Mouse (Mus musculus): ENCODE measurements around the gene Itln1. TPM values are rescaled to one million over a fixed set of nuclear protein-coding genes. Genes with fewer than 3 reads are reported as not detected.
A peak's percentile ranks its signal among the peaks of the same experiment; 100 is the strongest.

The Itln1 gene
- not detected in 2 replicates for polyA plus RNA-seq (2014; fragmentation: Nextera tagmentation; extraction: Ambion mirVana)

DNA sequence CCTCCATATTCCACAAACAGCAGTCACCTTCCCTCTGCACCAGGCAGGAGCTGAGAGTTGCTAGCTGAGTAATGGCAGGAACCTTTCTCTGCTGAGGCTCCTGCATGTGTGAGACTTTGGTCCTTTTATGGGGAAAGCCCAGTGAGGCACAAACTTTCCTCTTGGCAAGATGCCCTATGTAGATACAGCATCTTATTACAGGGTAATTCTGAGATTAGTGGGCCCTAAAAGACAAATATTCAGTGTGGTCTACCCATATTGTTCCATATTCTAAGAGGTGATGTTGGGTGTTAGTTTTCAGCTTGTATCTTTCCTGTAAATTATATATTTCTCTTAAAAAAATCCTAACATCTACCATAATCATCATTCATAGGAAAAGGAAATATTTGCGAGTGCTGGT lies at the start of gene Itln1:
TSS of gene Itln1 (minus strand) at position 101 of the 400 bp plus-strand sequence.
- no peak for DNase-seq
- no peak for ATAC-seq (ENCODE audit: insufficient read depth)
- 94% methylated on average over 1 of the region's 1 CpGs for WGBS

DNA sequence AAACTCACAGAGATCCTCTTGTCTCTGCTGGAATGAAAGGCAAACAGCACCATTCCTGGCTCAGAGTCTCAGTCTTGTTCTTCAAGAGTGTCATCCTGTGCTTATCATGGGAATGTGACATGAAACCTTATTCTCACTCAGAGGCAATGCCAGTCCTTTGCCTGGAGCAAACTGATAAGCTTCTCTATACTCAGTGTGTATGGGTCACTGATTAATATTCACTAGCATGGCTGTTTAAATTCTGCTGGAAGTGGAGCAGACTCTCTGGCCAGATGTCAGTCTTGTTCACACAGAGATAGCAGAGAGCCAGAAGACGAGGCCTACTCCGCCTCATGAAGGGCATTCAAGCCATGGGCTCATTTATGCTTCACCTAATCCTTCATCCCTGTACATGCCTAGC lies 49.5 kb upstream of the Itln1 start:
- H3K27ac ChIP-seq (ENCODE audit: low read depth) = no peak overlapping the region
- no peaks in the 10 kb centered on the region for H3K27me3 ChIP-seq (ENCODE audit: insufficient read depth, low read length)
- no peak for DNase-seq
- H3K9ac ChIP-seq = no peak overlapping the region
- no peak for TF ChIP-seq CTCF (IDR thresholded peaks at IDR 0.05; ENCODE audit: low read depth)
- H3K36me3 ChIP-seq (ENCODE audit: insufficient read depth) = no peaks in the 10 kb centered on the region
- ATAC-seq (ENCODE audit: insufficient read depth) = no peak
- H3K4me3 ChIP-seq (ENCODE audit: low read depth, low read length) = no peak overlapping the region
- no peak overlapping the region for H3K4me2 ChIP-seq
- H3K4me1 ChIP-seq (ENCODE audit: insufficient read depth) = no peaks in the 10 kb centered on the region
- 61% methylated on average over 2 of the region's 2 CpGs for whole genome bisulfite sequencing
- no peaks in the 10 kb centered on the region for H3K9me3 ChIP-seq (ENCODE audit: low read depth, low read length)

More for the DNA sequence above, at the start of gene Itln1:
- Histone ChIP-seq H3K4me1 (ENCODE audit: insufficient read depth) (no peaks in the 10 kb centered on the region), H3K9me3 (ENCODE audit: low read depth, low read length) (no peaks in the 10 kb centered on the region), H3K36me3 (ENCODE audit: insufficient read depth) (no peaks in the 10 kb centered on the region), H3K27me3 (ENCODE audit: insufficient read depth, low read length) (no peaks in the 10 kb centered on the region), H3K4me2 (no peak within 1 kb of the TSS), H3K4me3 (ENCODE audit: low read depth, low read length) (no peak within 1 kb of the TSS), H3K9ac (no peak within 1 kb of the TSS), H3K27ac (ENCODE audit: low read depth) (no peak within 1 kb of the TSS)
- TF ChIP-seq CTCF (IDR thresholded peaks at IDR 0.05; ENCODE audit: low read depth) = no peak

DNA sequence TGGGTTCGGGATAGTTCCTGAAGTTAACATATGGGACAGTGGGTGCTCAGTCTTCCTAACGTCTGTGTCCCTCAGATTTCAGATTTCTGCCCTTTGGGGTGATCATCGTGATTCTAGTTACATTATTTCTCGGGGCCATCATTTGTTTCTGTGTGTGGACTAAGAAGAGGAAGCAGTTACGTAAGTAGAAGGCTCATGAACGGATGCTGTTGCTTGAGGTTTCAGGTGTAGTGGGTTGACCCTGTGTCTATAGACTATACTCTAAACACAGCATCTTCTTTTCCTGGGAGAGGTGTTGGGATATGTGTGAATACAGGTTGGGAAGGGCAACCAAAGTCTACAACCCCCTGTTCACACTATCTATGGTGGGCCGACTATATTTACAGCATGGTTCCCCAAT lies 42.1 kb upstream of the Itln1 start:
- H3K4me1 ChIP-seq (ENCODE audit: insufficient read depth) = no peaks in the 10 kb centered on the region
- no peak overlapping the region for H3K9ac ChIP-seq
- TF ChIP-seq CTCF (IDR thresholded peaks at IDR 0.05; ENCODE audit: low read depth) = no peak
- ATAC-seq (ENCODE audit: insufficient read depth) (no peak), DNase-seq (no peak)
- no peaks in the 10 kb centered on the region for H3K9me3 ChIP-seq (ENCODE audit: low read depth, low read length)
- WGBS = 79% methylated on average over 7 of the region's 7 CpGs
- H3K27ac ChIP-seq (ENCODE audit: low read depth) = no peak overlapping the region
- H3K36me3 ChIP-seq (ENCODE audit: insufficient read depth) = no peaks in the 10 kb centered on the region
- H3K4me2 ChIP-seq = no peak overlapping the region
- H3K27me3 ChIP-seq (ENCODE audit: insufficient read depth, low read length) = no peaks in the 10 kb centered on the region
- no peak overlapping the region for H3K4me3 ChIP-seq (ENCODE audit: low read depth, low read length)

- no peaks in the 10 kb centered on the region for H3K27me3 ChIP-seq (ENCODE audit: insufficient read depth, low read length)
- no peak overlapping the region for H3K27ac ChIP-seq (ENCODE audit: low read depth)
- H3K9ac ChIP-seq = no peak overlapping the region
- WGBS = 55% methylated on average over 2 of the region's 2 CpGs
- no peak for ATAC-seq (ENCODE audit: insufficient read depth)
- no peak overlapping the region for H3K4me2 ChIP-seq
- no peak for DNase-seq
- no peak for TF ChIP-seq CTCF (IDR thresholded peaks at IDR 0.05; ENCODE audit: low read depth)
- H3K36me3 ChIP-seq (ENCODE audit: insufficient read depth) = no peaks in the 10 kb centered on the region
- H3K4me3 ChIP-seq (ENCODE audit: low read depth, low read length) = no peak overlapping the region
- no peaks in the 10 kb centered on the region for H3K4me1 ChIP-seq (ENCODE audit: insufficient read depth)
- H3K9me3 ChIP-seq (ENCODE audit: low read depth, low read length) = no peaks in the 10 kb centered on the region
Observed at GRCm38 (mm10) chr1:171568436-171568835, 33.3 kb upstream of the Itln1 start.

GRCm38 (mm10) chr1:171566777-171567176 lies 31.7 kb upstream of the Itln1 start:
- H3K4me3 ChIP-seq (ENCODE audit: low read depth, low read length) = no peak overlapping the region
- no peak overlapping the region for H3K4me2 ChIP-seq
- no peak overlapping the region for H3K27ac ChIP-seq (ENCODE audit: low read depth)
- no peak overlapping the region for H3K9ac ChIP-seq
- WGBS = 19% methylated on average over 8 of the region's 8 CpGs
- H3K27me3 ChIP-seq (ENCODE audit: insufficient read depth, low read length) = no peaks in the 10 kb centered on the region
- H3K4me1 ChIP-seq (ENCODE audit: insufficient read depth) = no peaks in the 10 kb centered on the region
- TF ChIP-seq CTCF (IDR thresholded peaks at IDR 0.05; ENCODE audit: low read depth) = peak; percentile 73
- DNase-seq = peak; percentile 87
- no peaks in the 10 kb centered on the region for H3K36me3 ChIP-seq (ENCODE audit: insufficient read depth)
- ATAC-seq (ENCODE audit: insufficient read depth) = 0 out of 2 replicates have a peak, but pooled peaks have one; percentile 48
- H3K9me3 ChIP-seq (ENCODE audit: low read depth, low read length) = no peaks in the 10 kb centered on the region

DNA sequence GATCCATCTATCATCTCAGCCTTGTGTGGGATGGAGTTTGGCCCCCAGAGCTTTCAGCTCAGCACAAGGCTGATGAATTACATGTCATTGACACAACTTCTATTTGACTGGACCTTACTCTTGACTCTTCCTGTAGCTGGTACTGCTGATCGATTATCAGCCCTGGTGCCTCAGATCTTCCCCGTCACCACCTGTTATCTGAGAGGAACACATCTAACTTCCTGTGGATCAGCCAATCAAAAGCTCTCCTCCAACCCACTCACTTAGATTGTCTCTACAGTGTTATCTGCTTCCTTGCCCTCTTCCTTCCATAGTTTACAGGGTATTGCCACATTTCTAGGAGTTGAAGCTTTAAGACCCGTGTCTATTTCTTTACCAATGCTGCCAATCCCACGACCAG lies 30.8 kb upstream of the Itln1 start:
- TF ChIP-seq CTCF (IDR thresholded peaks at IDR 0.05; ENCODE audit: low read depth) = no peak
- no peak overlapping the region for H3K4me3 ChIP-seq (ENCODE audit: low read depth, low read length)
- H3K9me3 ChIP-seq (ENCODE audit: low read depth, low read length) = no peaks in the 10 kb centered on the region
- H3K27me3 ChIP-seq (ENCODE audit: insufficient read depth, low read length) = no peaks in the 10 kb centered on the region
- H3K36me3 ChIP-seq (ENCODE audit: insufficient read depth) = no peaks in the 10 kb centered on the region
- DNase-seq (no peak), ATAC-seq (ENCODE audit: insufficient read depth) (no peak)
- no peaks in the 10 kb centered on the region for H3K4me1 ChIP-seq (ENCODE audit: insufficient read depth)
- 41% methylated on average over 4 of the region's 4 CpGs for WGBS
- H3K27ac ChIP-seq (ENCODE audit: low read depth) = no peak overlapping the region
- no peak overlapping the region for H3K4me2 ChIP-seq
- no peak overlapping the region for H3K9ac ChIP-seq

- H3K9me3 ChIP-seq (ENCODE audit: low read depth, low read length) = no peaks in the 10 kb centered on the region
- no peak overlapping the region for H3K9ac ChIP-seq
- H3K4me3 ChIP-seq (ENCODE audit: low read depth, low read length) = no peak overlapping the region
- H3K4me1 ChIP-seq (ENCODE audit: insufficient read depth) = no peaks in the 10 kb centered on the region
- no peaks in the 10 kb centered on the region for H3K27me3 ChIP-seq (ENCODE audit: insufficient read depth, low read length)
- ATAC-seq (ENCODE audit: insufficient read depth) = peak; percentile 55; the same call in 1 of the 2 replicates
- H3K27ac ChIP-seq (ENCODE audit: low read depth) = no peak overlapping the region
- DNase-seq = peak; percentile 68
- 57% methylated on average over 3 of the region's 3 CpGs for WGBS
- no peak overlapping the region for H3K4me2 ChIP-seq
- no peaks in the 10 kb centered on the region for H3K36me3 ChIP-seq (ENCODE audit: insufficient read depth)
- TF ChIP-seq CTCF (IDR thresholded peaks at IDR 0.05; ENCODE audit: low read depth) = peak; percentile 70
Observed at GRCm38 (mm10) chr1:171564247-171564646, 29.2 kb upstream of the Itln1 start.

GRCm38 (mm10) chr1:171563042-171563441 lies 27.9 kb upstream of the Itln1 start:
- H3K36me3 ChIP-seq (ENCODE audit: insufficient read depth) = no peaks in the 10 kb centered on the region
- H3K4me2 ChIP-seq = no peak overlapping the region
- H3K27ac ChIP-seq (ENCODE audit: low read depth) = no peak overlapping the region
- no peak overlapping the region for H3K4me3 ChIP-seq (ENCODE audit: low read depth, low read length)
- TF ChIP-seq CTCF (IDR thresholded peaks at IDR 0.05; ENCODE audit: low read depth) = no peak
- no peaks in the 10 kb centered on the region for H3K4me1 ChIP-seq (ENCODE audit: insufficient read depth)
- no peak for ATAC-seq (ENCODE audit: insufficient read depth)
- 77% methylated on average over 2 of the region's 2 CpGs for WGBS
- H3K9ac ChIP-seq = no peak overlapping the region
- no peak for DNase-seq
- H3K27me3 ChIP-seq (ENCODE audit: insufficient read depth, low read length) = no peaks in the 10 kb centered on the region
- no peaks in the 10 kb centered on the region for H3K9me3 ChIP-seq (ENCODE audit: low read depth, low read length)

All from lung, embryonic 14.5 days (tissue).